Mouse (Mus musculus) liver, embryonic 14.5 days (tissue): Measurements from ENCODE around the gene Acp4. TPM values are rescaled to one million over a fixed set of nuclear protein-coding genes. Genes with fewer than 3 reads are reported as not detected.
"Not testable (repeated sequence)": the region's sequence is repeated elsewhere in the genome, so short reads cannot be mapped to it uniquely, and the experiment has no call there.

Experiments
- ATAC-seq: fragments of 200-750 bp; cut with Nextera tagmentation; 2 replicates; pipeline ENCODE4 v1.8.0; 2017; ENCODE audit warnings: moderate number of reproducible peaks, mild to moderate bottlenecking, moderate library complexity; ENCODE audit not compliant: insufficient read depth
- DNase-seq, 3 experiments: peaks; one replicate each; pipeline ENCODE4 v3.0.0-alpha.2; 2012 to 2013; ENCODE audit warnings: low read depth in 3 of 3, low spot score in 3 of 3
- H3K27ac ChIP-seq: fragments of 300-500 bp; sonication (generic); 2 replicates; pipeline ENCODE4 v1.5.1; 2014; ENCODE audit warnings: moderate library complexity, mild to moderate bottlenecking, control low read depth, inconsistent platforms
- H3K27me3 ChIP-seq: fragments of 300-500 bp; sonication (generic); 2 replicates; pipeline ENCODE4 v1.6.1; 2014; ENCODE audit warnings: mild to moderate bottlenecking, low read length, moderate library complexity; ENCODE audit not compliant: control insufficient read depth, insufficient read depth
- H3K36me3 ChIP-seq: fragments of 300-500 bp; sonication (generic); replicated peaks from 2 replicates; pipeline ENCODE4 v1.6.1; 2014; ENCODE audit warnings: low read depth; ENCODE audit not compliant: control insufficient read depth, insufficient read depth
- H3K4me1 ChIP-seq, 2 experiments: fragments of 200-500 bp in 1 of 2; fragments of 300-500 bp in 1 of 2; sonication (generic) in 1 of 2; replicated peaks; 2 replicates each; pipeline ENCODE4 v1.6.1; 2012 to 2014; ENCODE audit warnings: antibody characterized with exemption in 1 of 2, inconsistent platforms in 1 of 2, low read length in 1 of 2; ENCODE audit not compliant: control insufficient read depth in 2 of 2, insufficient read depth in 2 of 2
- H3K4me2 ChIP-seq: fragments of 300-500 bp; sonication (generic); 2 replicates; pipeline ENCODE4 v1.6.1; 2014; ENCODE audit warnings: low read depth, mild to moderate bottlenecking, control low read depth, moderate library complexity
- H3K4me3 ChIP-seq, 2 experiments: fragments of 200-500 bp in 1 of 2; fragments of 300-500 bp in 1 of 2; sonication (generic) in 1 of 2; 2 replicates each; pipeline ENCODE4 v1.5.1; 2012 to 2014; ENCODE audit warnings: low read depth in 2 of 2, low read length in 2 of 2, mild to moderate bottlenecking in 2 of 2, control low read depth in 1 of 2, inconsistent platforms in 1 of 2, moderate library complexity in 1 of 2; ENCODE audit not compliant: insufficient read depth in 1 of 2
- H3K9ac ChIP-seq: fragments of 300-500 bp; sonication (generic); replicated peaks from 2 replicates; pipeline ENCODE4 v1.6.1; 2014; ENCODE audit warnings: mild to moderate bottlenecking, control low read depth, moderate library complexity
- H3K9me3 ChIP-seq: fragments of 300-500 bp; sonication (generic); 2 replicates; pipeline ENCODE4 v1.6.1; 2016; ENCODE audit warnings: low read length, mixed read lengths; ENCODE audit not compliant: control insufficient read depth
- CTCF ChIP-seq: IDR thresholded peaks from 2 replicates; pipeline ENCODE4 v1.5.1; 2016; ENCODE audit warnings: antibody characterized with exemption, low read depth, control low read depth
- EP300 ChIP-seq: IDR thresholded peaks from 2 replicates; pipeline ENCODE4 v1.6.1; 2016; ENCODE audit warnings: antibody characterized with exemption, low read depth
- WGBS: fragments of 180-500 bp; shearing (Covaris S2); extraction: QIAGEN DNeasy Blood & Tissue Kit; methylation state at CpG from one replicate; pipeline ENCODE4 v1.1.7; 2014; ENCODE audit not compliant: insufficient replicate concordance; 5-methylcytosine and 5-hydroxymethylcytosine counted together
- polyA plus RNA-seq, 2 experiments: library from polyadenylated mRNA; depleted of rRNA in 1 of 2; stranded (reverse) in 1 of 2; unstranded in 1 of 2; fragments of >200 nt; fragmentation: Nextera tagmentation in 1 of 2; extraction: Ambion mirVana in 1 of 2; gene quantifications; 2 replicates each; pipeline versions ENCODE4 v1.2.1 to v1.2.3; 2012 to 2014

Acp4 gene
- polyA plus RNA-seq, 2 experiments = not detected

GRCm38 (mm10) chr7:44253023-44253616, 4.1 kb downstream of the Acp4 start:
- WGBS = 68% methylated on average over 15 of the region's 15 CpGs
- DNase-seq (no peak), ATAC-seq (peak; percentile 18; the same call in 1 of the 2 replicates)
- no peak for TF ChIP-seq EP300
- no peak for TF ChIP-seq CTCF
- no peaks in the 10 kb centered on the region for H3K4me1 ChIP-seq
- no peak overlapping the region for H3K9ac ChIP-seq
- no peak overlapping the region for H3K4me3 ChIP-seq
- H3K27ac ChIP-seq = no peak overlapping the region
- no peaks in the 10 kb centered on the region for H3K9me3 ChIP-seq
- H3K36me3 ChIP-seq = peaks cover 36% of the 10 kb centered on the region
- H3K4me2 ChIP-seq = no peak overlapping the region
- H3K27me3 ChIP-seq = no peaks in the 10 kb centered on the region

GRCm38 (mm10) chr7:44250732-44251275, 6.4 kb downstream of the Acp4 start:
- H3K4me1 ChIP-seq, H3K27me3 ChIP-seq, H3K9ac ChIP-seq, ATAC-seq, H3K27ac ChIP-seq, H3K4me3 ChIP-seq, DNase-seq, H3K9me3 ChIP-seq, H3K4me2 ChIP-seq: not testable (repeated sequence)
- 83% methylated on average over 17 of the region's 17 CpGs for WGBS
- H3K36me3 ChIP-seq = peaks cover 38% of the 10 kb centered on the region

- DNase-seq = no peak
- H3K4me1 ChIP-seq = peaks cover 4 to 11% of the 10 kb centered on the region in 2 experiments
- H3K9me3 ChIP-seq = no peaks in the 10 kb centered on the region
- no peak overlapping the region for H3K9ac ChIP-seq
- H3K27me3 ChIP-seq = no peaks in the 10 kb centered on the region
- ATAC-seq = no peak
- peaks cover 38% of the 10 kb centered on the region for H3K36me3 ChIP-seq
- H3K4me2 ChIP-seq = no peak overlapping the region; the same call in 1 of the 2 replicates
- TF ChIP-seq CTCF (no peak), EP300 (no peak)
- H3K4me3 ChIP-seq = no peak overlapping the region
- WGBS = 75% methylated on average over 4 of the region's 4 CpGs
- H3K27ac ChIP-seq = no peak overlapping the region
Measured at GRCm38 (mm10) chr7:44249248-44249647, 7.9 kb downstream of the Acp4 start.

- WGBS = 88% methylated on average over 2 of the region's 2 CpGs
- H3K27ac ChIP-seq = no peak overlapping the region
Measured at GRCm38 (mm10) chr7:44247971-44248370, 9.2 kb downstream of the Acp4 start.

GRCm38 (mm10) chr7:44246984-44247470, 10.2 kb downstream of the Acp4 start:
- TF ChIP-seq CTCF (no peak), EP300 (no peak)
- DNase-seq = peak; percentile 20 to 45 (median 32)
- Histone ChIP-seq H3K4me1 (peaks cover 4 to 11% of the 10 kb centered on the region in 2 experiments), H3K9ac (peak overlapping the region; percentile 61), H3K36me3 (peaks cover 28% of the 10 kb centered on the region), H3K4me2 (peak overlapping the region; percentile 88), H3K27me3 (no peaks in the 10 kb centered on the region), H3K27ac (no peak overlapping the region), H3K9me3 (no peaks in the 10 kb centered on the region), H3K4me3 (peak overlapping the region; percentile 85 to 89)
- under 1% methylated on average over 23 of the region's 23 CpGs for WGBS
- ATAC-seq = 0 out of 2 replicates have a peak, but pooled peaks have one; percentile 1

More at GRCm38 (mm10) chr7:44247971-44248370, 9.2 kb downstream of the Acp4 start:
- Histone ChIP-seq H3K27me3 (no peaks in the 10 kb centered on the region), H3K36me3 (peaks cover 37% of the 10 kb centered on the region), H3K4me1 (peaks cover 4 to 11% of the 10 kb centered on the region in 2 experiments), H3K4me3 (peak overlapping the region; percentile 35 to 89), H3K9ac (peak overlapping the region; percentile 2), H3K4me2 (peak overlapping the region; percentile 88), H3K9me3 (no peaks in the 10 kb centered on the region)
- no peak for DNase-seq
- no peak for TF ChIP-seq EP300
- no peak for TF ChIP-seq CTCF
- ATAC-seq = no peak
